Mouse (Mus musculus): ENCODE data around the gene Csnk1g2.
"Not testable (repeated sequence)": the region's sequence is repeated elsewhere in the genome, so short reads cannot be mapped to it uniquely, and the experiment has no call there.

The Csnk1g2 gene

DNA sequence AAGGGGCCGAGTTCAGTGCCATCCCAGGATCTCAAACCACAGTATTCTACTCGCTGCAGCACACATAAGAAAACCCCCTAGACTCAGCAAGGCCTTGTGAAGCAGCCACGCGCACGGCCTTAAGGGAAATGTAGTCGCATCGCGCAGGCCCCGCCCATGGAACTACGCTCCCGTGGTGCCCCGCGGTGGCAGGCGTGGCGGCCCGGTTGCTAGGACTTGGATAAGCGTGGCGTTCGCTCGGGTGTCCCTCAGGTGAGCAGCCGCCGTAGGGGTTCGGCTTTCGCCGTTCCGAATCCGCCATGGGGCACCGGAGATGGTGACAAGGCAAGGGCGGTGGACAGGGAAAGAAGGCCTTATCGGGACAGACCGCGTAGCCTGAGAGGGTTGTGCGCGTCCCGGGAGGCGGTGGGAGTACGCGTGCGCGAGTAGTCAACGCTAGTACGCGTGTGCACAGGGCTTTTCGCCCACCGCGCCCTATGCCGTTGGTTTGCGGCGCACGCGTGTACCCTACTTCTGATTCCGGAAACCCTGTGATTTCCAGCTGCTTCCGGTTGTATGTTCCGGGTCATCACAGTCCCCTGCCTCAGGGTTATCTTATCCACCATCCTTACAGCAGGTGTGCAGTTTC, 19.8 kb upstream of the Csnk1g2 start, which contains the start of the genes Scamp4 and Adat3:
Gene Scamp4, plus strand, starts transcription at position 175 of the 628 bp plus-strand sequence.
Gene Adat3, plus strand, starts transcription at position 183 of the 628 bp plus-strand sequence.
- peak; percentile 91 to 94 for DNase-seq (ENCODE audit: low spot score in 2 of 2)

DNA sequence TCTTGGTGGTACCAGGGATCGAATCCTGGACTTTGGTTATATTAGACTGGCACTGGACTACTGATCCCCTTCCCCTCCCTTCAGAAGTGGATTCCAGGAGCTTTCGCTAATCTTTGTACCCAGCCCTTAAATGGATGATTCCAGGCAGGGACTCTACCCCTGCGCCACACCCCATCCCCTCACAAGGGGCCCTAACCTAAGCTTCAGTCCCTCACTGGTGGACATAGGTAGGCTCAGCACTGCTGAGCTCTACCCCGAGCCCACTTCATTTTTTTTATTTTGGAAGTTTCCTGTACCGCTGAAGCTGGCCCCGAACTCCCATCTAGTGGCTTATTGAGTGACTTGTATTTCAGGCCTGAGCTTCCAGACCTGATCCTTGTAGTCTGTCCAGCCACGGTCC, 19.3 kb upstream of the Csnk1g2 start:
- DNase-seq (ENCODE audit: low spot score in 2 of 2): no peak

DNA sequence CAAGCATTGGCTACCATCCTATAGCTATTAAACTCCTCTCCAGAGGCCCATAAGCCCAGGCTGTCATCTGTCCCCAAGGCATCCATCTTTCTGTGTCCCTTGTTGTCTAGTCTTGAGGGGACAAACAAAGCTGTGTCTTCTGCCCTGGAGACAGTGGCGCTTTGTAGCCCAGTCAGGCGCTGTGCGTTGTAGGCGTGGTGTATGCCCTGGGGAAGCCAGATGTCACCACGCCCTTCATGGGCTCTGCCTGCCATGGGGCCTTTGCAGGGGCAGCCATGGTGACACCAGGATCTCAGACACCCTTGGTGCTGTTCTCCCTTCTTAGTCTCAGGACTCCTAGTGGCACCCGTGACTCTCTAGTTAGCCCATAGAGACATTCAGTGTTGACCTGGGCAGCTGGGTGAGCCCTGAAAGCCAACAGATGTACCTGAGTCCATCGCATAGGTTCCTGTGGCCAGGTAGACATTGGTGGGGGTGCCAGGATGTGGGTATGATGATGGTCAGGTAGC, 18.6 kb upstream of the Csnk1g2 start:
- no peak for DNase-seq (ENCODE audit: low spot score in 2 of 2)

DNA sequence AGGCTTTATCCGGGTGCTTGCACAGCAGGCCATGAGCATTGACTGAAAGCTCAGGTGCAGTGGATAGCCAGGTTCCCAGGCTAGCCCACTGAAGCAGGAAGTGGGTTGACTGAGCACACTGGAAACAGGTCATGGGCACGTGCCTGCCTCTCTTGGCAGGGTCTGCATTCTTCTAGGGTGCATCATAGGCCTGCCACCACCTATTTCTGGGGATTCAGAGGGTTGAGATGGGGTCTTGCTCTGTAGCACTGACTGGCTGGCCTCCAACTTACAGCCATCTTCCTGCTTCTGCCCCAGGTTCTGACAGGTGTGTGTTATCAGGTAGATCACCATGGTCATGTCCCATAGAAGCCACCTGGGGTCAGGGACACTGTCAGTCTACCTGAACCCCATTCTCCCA, 17.6 kb upstream of the Csnk1g2 start:
- no peak for DNase-seq (ENCODE audit: low spot score in 2 of 2)

DNA sequence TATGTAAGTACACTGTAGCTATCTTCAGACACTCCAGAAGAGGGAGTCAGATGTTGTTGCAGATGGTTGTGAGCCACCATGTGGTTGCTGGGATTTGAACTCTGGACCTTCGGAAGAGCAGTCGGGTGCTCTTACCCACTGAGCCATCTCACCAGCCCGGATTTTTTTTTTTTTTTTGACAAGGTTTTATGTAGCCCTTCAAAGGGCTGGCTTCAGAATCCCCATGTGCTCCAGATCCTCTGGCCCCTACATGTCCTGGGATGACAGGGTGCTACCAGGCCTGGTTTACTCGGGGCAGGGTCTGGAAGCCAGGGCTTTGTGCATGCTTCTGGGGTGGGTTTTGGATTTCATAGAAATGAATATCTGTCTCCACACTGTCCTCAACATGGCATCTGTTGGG, 16.9 kb upstream of the Csnk1g2 start, which contains the start of gene Gm49322:
Gene Gm49322, plus strand, starts transcription at position 301 of the 400 bp plus-strand sequence.
- DNase-seq (ENCODE audit: low spot score in 2 of 2): not testable (repeated sequence)

DNA sequence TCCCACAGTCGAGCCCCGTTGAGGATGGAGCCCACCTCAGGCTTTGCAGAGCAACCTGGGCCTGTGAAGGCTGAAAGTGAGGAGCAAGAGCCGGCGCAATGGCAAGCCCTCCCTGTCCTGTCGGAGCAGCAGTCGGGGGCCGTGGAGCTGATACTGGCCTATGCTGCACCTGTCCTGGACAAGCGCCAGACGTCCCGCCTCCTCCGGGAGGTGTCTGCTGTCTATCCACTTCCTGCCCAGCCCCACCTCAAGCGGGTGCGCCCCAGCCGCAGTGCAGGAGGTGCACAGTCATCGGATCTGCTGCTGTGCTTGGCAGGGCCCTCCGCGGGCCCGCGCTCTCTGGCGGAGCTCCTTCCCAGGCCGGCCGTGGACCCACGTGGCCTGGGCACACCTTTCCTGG, 16.3 kb upstream of the Csnk1g2 start:
- DNase-seq (ENCODE audit: low spot score in 2 of 2): peak; percentile 58

DNA sequence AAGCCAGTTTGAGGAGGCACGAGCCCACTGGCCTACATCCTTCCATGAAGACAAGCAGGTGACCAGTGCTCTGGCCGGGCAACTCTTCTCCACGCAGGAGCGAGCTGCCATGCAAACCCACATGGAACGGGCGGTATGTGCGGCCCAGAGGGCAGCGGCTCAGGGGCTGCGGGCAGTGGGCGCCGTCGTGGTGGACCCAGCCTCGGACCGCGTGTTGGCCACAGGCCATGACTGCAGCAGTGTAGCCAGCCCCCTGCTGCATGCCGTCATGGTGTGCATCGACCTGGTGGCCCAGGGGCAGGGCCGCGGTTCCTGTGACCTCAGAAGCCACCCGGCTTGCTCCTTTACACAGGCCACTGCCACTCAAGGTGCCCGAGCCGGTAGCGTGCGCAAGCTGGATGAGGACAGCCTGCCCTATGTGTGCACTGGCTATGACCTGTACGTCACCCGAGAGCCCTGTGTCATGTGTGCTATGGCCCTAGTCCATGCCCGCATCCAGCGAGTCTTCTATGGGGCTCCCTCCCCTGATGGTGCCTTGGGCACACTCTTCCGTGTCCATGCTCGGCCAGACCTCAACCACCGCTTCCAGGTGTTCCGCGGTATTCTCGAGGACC, 15.8 kb upstream of the Csnk1g2 start:
- DNase-seq (ENCODE audit: low spot score in 2 of 2): no peak

DNA sequence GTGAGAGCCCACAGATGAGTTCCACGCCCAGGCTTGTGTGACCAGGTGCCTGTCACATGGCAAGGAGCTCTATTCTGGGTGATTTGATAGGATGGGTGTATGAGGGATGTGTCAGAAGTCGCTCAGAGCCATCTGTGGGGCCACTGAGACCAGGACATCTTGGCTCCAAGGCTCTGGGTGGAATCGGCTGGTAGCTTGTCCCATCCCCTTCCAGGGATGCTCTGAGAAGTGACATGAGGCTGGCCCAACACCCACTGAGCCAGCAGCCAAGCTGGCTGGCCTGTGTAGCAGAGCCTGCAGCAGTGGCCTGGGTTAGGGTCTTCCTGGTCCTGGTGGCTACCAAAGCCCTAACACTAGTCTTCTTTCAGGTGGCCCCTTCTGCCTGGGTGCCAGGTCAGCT, 14.2 kb upstream of the Csnk1g2 start:
- no peak for DNase-seq (ENCODE audit: low spot score in 2 of 2)

DNA sequence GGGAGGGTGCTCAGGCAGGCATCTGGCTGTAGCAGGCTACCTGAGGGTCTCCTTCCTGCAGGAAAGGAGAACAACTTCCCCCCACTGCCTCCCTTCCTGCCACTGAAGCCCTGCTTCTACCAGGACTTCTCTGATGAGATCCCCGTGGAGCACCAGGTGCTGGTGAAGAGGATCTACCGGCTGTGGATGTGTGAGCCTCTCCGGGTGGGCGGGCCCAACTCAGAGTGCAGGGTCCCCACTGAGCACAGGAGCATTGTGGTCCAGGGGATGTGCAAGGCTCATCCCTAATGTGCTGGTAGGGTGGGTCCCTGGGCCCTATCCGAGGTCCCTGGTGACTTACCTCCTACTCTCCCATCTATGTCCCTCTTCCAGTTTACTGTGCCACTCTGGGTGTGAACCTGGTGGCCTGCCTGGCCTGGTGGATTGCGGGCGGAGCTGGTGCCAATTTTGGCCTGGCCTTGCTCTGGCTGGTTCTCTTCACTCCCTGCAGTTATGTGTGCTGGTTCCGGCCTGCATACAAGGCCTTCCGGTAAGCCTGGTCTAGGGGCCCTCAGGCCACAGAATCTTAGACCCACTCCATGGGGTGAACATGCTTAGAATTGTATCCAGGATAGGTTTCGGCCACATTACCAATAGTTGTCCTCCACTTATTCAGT, 13.2 kb upstream of the Csnk1g2 start:
- DNase-seq (ENCODE audit: low spot score in 2 of 2): no peak

DNA sequence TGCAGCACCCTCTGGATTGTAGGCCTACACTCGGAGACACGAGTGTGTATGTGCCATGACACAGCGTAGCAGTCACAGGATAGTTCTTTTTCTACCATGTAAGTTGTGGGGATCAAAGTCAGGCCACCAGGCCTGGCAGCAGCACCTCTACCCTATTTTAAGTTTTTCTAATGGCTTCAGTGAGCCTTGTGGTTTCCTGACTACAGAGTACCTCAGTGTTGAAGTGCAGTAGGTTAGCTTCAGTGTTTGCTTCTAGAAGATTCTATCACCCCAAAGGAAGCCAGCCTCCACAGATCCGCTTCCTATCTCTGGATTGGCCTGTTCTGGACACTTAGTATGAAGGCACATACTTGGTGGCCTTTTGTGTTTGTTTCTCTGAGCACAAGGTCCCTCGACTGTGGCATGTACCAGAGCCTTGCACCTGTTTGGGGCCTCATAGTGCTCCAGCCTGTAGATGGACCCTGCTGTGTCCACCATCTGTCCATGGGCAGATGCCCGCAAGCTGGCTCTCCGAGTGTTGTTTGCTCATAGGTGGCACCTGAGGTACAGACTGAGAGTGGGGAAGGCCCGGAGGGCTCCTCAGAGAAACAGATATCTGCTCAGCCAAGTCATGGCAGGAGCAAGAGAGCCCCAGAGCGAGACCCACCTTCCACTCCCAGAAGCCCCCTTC, 12.4 kb upstream of the Csnk1g2 start:
- no peak for DNase-seq (ENCODE audit: low spot score in 2 of 2)

DNA sequence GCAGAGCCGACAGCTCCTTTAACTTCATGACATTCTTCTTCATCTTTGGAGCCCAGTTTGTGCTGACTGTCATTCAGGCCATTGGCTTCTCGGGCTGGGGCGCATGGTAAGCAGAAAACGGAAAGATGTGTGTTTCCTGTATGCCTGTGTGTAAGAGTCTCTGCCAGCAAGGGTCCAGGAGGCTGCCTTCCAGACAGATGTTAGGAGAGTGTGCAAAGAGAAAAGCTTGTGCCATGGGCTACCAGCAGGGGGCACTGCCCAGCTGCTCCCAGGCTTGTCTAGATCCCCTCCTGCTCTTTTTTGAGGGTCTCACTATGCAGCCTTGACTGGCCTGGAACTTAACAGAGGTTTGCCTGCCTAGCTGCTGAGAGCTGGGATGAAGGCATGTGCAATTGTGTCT, 11.6 kb upstream of the Csnk1g2 start:
- DNase-seq (ENCODE audit: low spot score in 2 of 2): peak; percentile 79 to 88

DNA sequence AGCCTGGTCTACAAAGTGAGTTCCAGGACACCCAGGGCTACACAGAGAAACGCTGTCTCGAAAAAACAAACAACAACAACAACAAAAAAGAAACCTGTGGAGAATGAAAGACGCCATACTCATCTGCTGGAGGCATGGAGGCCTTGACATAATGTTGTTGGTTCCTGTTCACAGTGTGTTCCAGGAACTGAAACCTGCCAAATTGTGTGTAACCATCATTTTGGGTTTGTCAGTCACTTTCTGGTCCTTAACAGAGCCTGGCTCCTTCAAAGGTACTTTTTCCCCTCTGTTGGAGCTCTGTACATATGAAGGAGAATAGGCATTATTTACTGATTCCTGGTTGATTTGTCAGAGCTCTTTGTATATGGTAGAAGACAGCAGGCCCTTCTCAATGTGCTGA, 10.7 kb upstream of the Csnk1g2 start:
- no peak for DNase-seq (ENCODE audit: low spot score in 2 of 2)

DNA sequence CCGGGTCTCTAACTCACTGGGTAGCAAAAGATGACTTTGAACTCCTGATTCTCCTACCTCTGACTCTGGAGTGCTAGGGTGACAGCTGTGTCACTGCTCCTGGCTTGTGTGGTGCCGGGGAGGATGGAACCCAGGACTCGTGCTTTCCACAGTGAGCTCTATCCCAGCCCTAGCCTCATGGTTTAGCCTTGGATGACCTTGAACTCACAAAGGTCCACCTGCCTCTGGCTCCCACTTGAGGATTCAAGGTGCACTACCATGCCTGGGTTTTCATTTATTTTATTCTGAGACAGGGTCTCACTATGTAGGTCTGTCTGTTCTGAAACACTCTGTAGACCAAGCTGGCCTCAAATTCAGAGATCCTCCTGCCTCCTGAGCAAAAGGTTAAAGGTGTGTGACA, 8.8 kb upstream of the Csnk1g2 start:
- no peak for DNase-seq (ENCODE audit: low spot score in 2 of 2)

DNA sequence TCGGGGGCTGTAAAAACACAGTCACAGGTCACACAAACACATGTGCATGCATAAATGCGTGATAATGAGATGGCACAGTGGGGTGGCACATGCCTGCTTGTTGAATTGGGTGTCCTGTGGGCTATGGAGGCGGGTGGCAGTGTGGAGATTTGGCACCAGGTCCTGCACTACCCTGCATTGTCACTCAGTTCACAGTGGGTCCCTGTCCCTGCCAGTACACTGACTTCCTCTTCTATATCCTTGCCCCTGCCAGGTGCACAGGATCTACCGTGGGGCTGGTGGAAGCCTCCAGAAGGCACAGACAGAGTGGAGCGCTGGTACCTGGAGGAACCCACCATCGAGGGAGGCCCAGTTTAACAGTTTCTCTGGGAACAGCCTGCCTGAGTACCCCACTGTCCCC, 8.3 kb upstream of the Csnk1g2 start:
- peak; percentile 36 to 38 for DNase-seq (ENCODE audit: low spot score in 2 of 2)

DNA sequence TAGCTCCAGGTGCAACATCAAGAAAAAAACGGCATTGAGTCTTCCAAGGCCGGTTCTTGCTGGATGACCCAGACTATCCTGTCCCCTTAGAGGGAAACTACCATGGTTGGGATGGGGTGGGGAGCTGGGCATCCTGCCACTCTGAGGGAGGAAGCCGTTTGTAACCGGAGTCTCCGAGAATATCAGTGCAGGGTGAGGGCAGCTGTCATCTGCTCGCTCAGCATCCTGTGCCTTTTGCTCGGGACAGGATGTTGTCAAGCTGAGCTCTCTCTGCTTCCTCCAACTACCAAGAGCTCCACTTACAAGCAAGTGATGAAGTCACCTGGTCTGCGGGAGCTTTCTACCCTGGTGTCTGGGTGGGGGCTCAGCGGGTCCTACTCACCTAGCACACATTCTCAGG, 4.5 kb upstream of the Csnk1g2 start:
- DNase-seq (ENCODE audit: low spot score in 2 of 2): peak; percentile 74 to 80

DNA sequence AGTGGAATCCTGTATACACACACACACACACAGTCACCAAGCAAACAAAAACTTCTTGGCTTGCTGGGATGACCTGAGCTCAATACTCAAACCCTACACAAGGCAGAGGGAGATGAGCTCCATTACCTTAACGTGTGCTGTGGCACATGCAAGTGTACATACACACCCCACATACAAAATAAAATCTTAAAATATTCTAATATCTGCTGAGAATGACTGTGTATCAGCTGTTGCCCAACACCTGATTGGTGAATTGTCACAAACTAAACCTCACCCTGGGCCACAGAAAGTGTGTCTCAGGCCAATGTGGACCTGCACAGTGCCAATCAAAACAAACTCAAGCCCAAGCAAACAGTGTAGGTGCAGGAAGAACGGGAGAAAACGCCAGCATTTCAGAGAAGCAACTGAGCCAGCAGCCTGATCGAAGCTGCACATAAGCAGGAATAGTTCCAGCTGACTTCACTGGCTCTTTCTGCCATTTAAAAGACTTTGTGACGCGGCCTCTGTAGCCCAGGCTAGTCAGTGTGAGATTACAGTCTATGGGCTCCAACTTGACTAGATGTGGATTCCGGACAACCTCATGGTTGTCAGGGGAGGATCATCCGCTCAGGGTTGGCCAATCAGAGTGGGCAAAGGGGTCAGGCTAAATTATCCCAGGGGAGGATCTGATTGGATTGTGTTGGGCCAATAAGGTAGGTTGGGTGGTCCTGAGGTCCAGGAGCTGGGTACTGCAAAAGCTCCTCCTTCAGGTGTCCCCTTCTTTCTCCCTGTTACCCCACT, 3.0 kb upstream of the Csnk1g2 start:
- no peak for DNase-seq (ENCODE audit: low spot score in 2 of 2)

DNA sequence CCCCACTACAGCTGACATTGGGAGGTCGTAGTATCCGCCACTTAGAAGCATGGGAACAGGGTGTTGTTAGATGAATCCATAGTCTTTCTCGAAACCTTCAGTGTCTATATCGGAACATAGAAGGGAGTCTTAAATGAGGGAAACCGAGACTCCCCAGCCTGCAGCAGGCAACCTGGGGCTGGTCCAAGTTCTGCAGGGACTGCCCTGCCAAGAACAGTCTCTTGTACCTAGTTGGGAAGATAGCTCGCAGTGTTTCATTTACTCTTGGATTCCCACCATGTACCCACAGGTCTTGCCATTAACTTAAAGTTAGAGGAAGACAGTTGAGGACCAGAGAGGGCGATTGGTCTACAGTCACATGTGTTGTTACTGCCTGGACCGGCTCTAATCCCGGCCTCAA, 2.3 kb upstream of the Csnk1g2 start:
- no peak for DNase-seq (ENCODE audit: low spot score in 2 of 2)

DNA sequence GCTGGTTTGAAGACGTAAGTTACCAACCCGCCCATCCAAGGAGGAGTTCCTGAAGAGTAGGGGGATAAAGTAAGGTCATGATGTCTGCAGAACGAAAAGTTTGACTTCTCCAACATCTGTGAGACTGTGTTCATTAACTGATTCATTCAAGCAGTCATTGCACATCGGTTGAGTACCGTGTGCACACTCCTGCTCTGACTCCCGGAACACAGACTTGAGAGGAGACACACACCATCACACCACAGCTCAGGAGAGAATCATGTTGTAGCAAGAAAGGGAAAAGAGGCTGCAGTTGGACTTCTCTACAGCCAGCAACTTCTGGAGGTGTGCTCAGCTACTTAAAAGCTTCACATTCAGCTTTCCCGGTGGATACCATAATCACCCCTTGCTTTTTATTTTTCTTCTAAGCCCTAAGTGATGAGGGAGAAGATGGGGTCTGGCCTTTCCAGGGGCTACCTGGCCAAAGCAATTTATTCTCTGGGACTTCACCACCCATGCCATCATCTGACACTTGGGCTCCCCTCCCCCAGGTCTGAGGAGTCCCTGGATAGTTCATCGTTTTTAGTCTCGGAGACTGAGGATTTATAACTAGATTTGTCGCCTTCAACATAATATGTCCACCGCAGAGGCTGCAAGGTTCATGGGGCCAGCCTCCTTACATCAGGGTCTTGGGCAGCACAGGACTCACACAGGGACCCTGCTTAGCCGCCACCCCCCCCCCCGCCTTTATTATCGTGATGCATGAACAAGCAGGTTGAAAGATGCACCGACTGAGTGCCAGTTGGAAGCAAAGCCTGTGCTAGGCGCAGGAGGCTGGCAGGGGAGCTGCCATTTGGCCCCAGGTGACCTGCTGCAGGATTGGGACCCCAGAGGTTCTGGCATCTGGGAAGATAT, 1.6 kb upstream of the Csnk1g2 start:
- no peak for DNase-seq (ENCODE audit: low spot score in 2 of 2)

DNA sequence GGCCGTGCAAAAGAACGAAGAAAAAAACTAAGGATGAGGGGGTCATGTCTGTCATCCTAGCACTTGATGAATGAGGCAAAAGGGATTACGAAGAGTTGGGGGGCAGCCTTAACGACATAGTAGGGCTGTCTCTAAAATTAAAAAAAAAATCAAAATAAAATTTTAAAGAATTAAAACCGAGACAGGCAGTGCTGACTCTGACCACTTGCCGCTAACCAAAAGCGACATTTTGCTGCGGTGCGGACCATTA, 1.0 kb upstream of the Csnk1g2 start:
- DNase-seq (ENCODE audit: low spot score in 2 of 2): no peak

DNA sequence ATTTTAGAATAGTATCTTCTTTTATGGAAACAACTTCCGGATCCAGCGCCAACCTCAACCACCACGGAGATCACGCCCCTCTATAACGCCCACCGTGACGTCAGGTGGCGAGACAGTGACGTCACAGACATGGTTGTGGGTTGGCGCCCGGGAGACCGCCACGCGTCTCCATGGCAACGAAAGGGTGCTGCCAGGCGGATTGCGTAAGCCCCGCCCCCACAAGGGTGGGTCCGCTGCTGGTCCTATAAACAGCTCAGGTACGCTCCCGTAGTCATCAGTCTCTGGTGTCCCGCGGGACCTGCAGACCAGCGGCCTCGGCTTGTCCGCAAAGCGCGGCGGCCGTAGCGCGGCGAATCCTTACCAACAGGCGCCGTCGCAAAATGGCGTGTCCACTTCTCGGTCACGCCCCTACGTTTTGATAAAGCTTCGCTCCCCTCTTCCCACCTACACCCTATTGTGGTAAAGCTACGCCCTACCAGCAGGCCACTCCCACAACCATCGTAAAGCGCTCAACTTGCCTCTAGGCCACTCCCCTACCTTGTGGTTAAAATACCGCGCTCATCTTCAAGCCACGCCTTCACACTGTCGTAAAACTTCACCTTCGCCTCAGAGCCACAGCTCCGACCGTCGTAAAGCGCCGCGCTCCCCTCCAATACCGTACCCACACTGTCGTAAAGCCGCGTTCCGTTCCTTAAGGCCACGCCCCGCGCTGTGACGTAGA, 538 bp upstream of the Csnk1g2 start:
- DNase-seq (ENCODE audit: low spot score in 2 of 2): peak; percentile 98 to 99
